Mouse (Mus musculus) left cerebral cortex, postnatal 10 days (tissue): Measurements from ENCODE around the gene Arhgef10l. TPM values are rescaled to one million over a fixed set of nuclear protein-coding genes. Genes with fewer than 3 reads are reported as not detected.

Experiments used
- DNase-seq, 2 experiments: peaks; one replicate each; pipeline ENCODE4 v3.0.0; 2021 to 2022; ENCODE audit warnings: low spot score in 2 of 2, mixed read lengths in 1 of 2; ENCODE audit errors: extremely low spot score in 1 of 2
- intact Hi-C: fragments of 180-260 bp; cut with DNase I; formaldehyde crosslinking; loops from one replicate; pipeline ENCODE4 v1.15.1; 2025
- total RNA-seq, 2 experiments: library from RNA; stranded (reverse); gene quantifications; 2 replicates each; pipeline ENCODE4 v1.2.3; 2021

Arhgef10l gene
- total RNA-seq, 2 experiments from 2014 or later, result 47.9 to 51.6 TPM

- DNase-seq, result no peak
- intact Hi-C loops, result loop anchor here (2.0 to 10.0 kb wide), 4 partner anchors 81 to 799 kb away; partner anchors contain the start of gene Igsf21
Measured at GRCm38 (mm10) chr4:140673527-140674264, 7.9 kb upstream of the Arhgef10l start.

GRCm38 (mm10) chr4:140667802-140668201, 2.0 kb upstream of the Arhgef10l start:
- no peak for DNase-seq
- intact Hi-C loops, result no loop called here

GRCm38 (mm10) chr4:140665053-140665452, 759 bp downstream of the Arhgef10l start:
- intact Hi-C loops, result no loop called here
- no peak for DNase-seq

GRCm38 (mm10) chr4:140662882-140663585, 2.8 kb downstream of the Arhgef10l start:
- intact Hi-C loops, result no loop called here
- DNase-seq, result no peak

GRCm38 (mm10) chr4:140662453-140662852, 3.4 kb downstream of the Arhgef10l start:
- intact Hi-C loops, result no loop called here
- no peak for DNase-seq

- intact Hi-C loops, result no loop called here
- DNase-seq, result no peak
Measured at GRCm38 (mm10) chr4:140661406-140662022, 4.3 kb downstream of the Arhgef10l start.

- intact Hi-C loops, result no loop called here
- DNase-seq, result peak; percentile 81 to 86
Measured at GRCm38 (mm10) chr4:140657681-140658575, 7.9 kb downstream of the Arhgef10l start.

- intact Hi-C loops, result no loop called here
- DNase-seq, result no peak
Measured at GRCm38 (mm10) chr4:140656529-140656928, 9.3 kb downstream of the Arhgef10l start.

- no peak for DNase-seq
- intact Hi-C loops, result no loop called here
Measured at GRCm38 (mm10) chr4:140654798-140655197, 11.0 kb downstream of the Arhgef10l start.

GRCm38 (mm10) chr4:140653835-140654583, 11.8 kb downstream of the Arhgef10l start:
- intact Hi-C loops, result no loop called here

GRCm38 (mm10) chr4:140649731-140650130, 16.1 kb downstream of the Arhgef10l start:
- DNase-seq, result no peak
- intact Hi-C loops, result no loop called here

More at GRCm38 (mm10) chr4:140653835-140654583, 11.8 kb downstream of the Arhgef10l start:
- DNase-seq, result no peak

GRCm38 (mm10) chr4:140649207-140649591, 16.6 kb downstream of the Arhgef10l start:
- intact Hi-C loops, result no loop called here
- DNase-seq, result no peak

GRCm38 (mm10) chr4:140648443-140649206, 17.2 kb downstream of the Arhgef10l start:
- peak in 1 of 2 experiments; percentile 80 for DNase-seq

GRCm38 (mm10) chr4:140647711-140648421, 17.9 kb downstream of the Arhgef10l start:
- DNase-seq, result peak in 1 of 2 experiments; percentile 53
- intact Hi-C loops, result no loop called here

More at GRCm38 (mm10) chr4:140648443-140649206, 17.2 kb downstream of the Arhgef10l start:
- intact Hi-C loops, result no loop called here

- DNase-seq, result no peak
- intact Hi-C loops, result no loop called here
Measured at GRCm38 (mm10) chr4:140645638-140646037, 20.2 kb downstream of the Arhgef10l start.

GRCm38 (mm10) chr4:140644701-140645100, 21.1 kb downstream of the Arhgef10l start:
- no peak for DNase-seq
- intact Hi-C loops, result no loop called here

- no peak for DNase-seq
- intact Hi-C loops, result no loop called here
Measured at GRCm38 (mm10) chr4:140644276-140644675, 21.5 kb downstream of the Arhgef10l start.
